Mouse (Mus musculus) lung, embryonic 15.5 days (tissue): ENCODE results near the gene Trove2. TPM values are rescaled to one million over a fixed set of nuclear protein-coding genes. Genes with fewer than 3 reads are reported as not detected.

Source experiments
- ATAC-seq: fragments of 200-750 bp; cut with Nextera tagmentation; 2 replicates; pipeline ENCODE4 v1.8.0; 2017; ENCODE audit warnings: moderate number of reproducible peaks, borderline replicate concordance; ENCODE audit not compliant: low FRiP score, low TSS enrichment; ENCODE audit errors: extremely low read depth
- H3K27ac ChIP-seq: fragments of 300-500 bp; sonication (generic); 2 replicates; pipeline ENCODE4 v1.5.1; 2015; ENCODE audit warnings: moderate library complexity, mild to moderate bottlenecking, inconsistent platforms
- H3K27me3 ChIP-seq: fragments of 300-500 bp; sonication (generic); 2 replicates; pipeline ENCODE4 v1.6.1; 2015; ENCODE audit warnings: inconsistent platforms
- H3K36me3 ChIP-seq: fragments of 300-500 bp; sonication (generic); 2 replicates; pipeline ENCODE4 v1.6.1; 2015; ENCODE audit warnings: inconsistent platforms
- H3K4me1 ChIP-seq: fragments of 300-500 bp; sonication (generic); 2 replicates; pipeline ENCODE4 v1.6.1; 2015; ENCODE audit warnings: inconsistent platforms
- H3K4me2 ChIP-seq: fragments of 300-500 bp; sonication (generic); 2 replicates; pipeline ENCODE4 v1.6.1; 2015; ENCODE audit warnings: inconsistent platforms, mild to moderate bottlenecking, moderate library complexity
- H3K4me3 ChIP-seq: fragments of 300-500 bp; sonication (generic); 2 replicates; pipeline ENCODE4 v1.5.1; 2015; ENCODE audit warnings: mild to moderate bottlenecking, inconsistent platforms
- H3K9ac ChIP-seq: fragments of 300-500 bp; sonication (generic); 2 replicates; pipeline ENCODE4 v1.6.1; 2015; ENCODE audit warnings: inconsistent platforms
- H3K9me3 ChIP-seq: fragments of 300-500 bp; sonication (generic); 2 replicates; pipeline ENCODE4 v1.6.1; 2016; ENCODE audit warnings: inconsistent platforms
- WGBS: fragments of 180-500 bp; shearing (Covaris S2); methylation state at CpG from one replicate; pipeline ENCODE4 v1.1.7; 2015; 5-methylcytosine and 5-hydroxymethylcytosine counted together
- polyA plus RNA-seq: library from polyadenylated mRNA; unstranded; fragments of >200 nt; fragmentation: Nextera tagmentation; extraction: Ambion mirVana; gene quantifications from 2 replicates; pipeline ENCODE4 v1.2.1, GENCODE M21; 2015

Gene Trove2
- polyA plus RNA-seq, 1 experiment from 2014 or later, result 19.8 TPM

DNA sequence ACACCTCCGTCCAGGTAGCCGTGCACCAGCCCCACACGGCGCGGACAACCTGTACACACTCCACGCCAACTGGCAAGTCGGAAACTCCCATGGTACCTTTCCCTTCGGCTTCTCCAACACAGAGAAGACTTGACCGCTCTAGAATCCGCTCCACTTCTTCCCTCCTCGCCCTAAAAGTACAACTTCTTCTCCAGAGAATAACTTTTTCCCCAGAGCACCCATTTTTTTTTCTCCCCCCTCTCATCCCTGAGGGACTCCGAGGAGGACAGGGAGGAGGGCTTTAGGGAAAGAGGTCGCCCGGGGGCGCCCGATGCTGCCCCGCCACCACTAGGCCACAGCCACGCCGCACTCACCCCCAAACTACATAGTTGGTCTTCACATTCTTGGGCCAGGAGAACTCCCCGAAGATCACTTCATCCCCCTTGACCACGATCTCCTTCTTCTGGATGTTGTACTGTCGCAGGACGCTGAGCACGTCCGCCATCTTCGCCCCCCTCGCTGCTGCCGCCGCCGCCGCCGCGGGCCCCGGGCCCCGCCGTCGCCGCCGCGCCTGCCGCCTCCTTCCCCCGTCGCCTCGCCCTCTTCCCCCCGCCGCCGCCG is 74.6 kb downstream of the Trove2 start:
- Histone ChIP-seq H3K4me3 (peak overlapping the region; percentile 85), H3K4me1 (no peaks in the 10 kb centered on the region), H3K9ac (peak overlapping the region; percentile 92), H3K9me3 (no peaks in the 10 kb centered on the region), H3K27me3 (no peaks in the 10 kb centered on the region), H3K4me2 (peak overlapping the region; percentile 68), H3K27ac (peak overlapping the region; percentile 96), H3K36me3 (peaks cover 6% of the 10 kb centered on the region; the same call in 1 of the 2 replicates)
- WGBS, result under 1% methylated on average over 43 of the region's 48 CpGs
- peak; percentile 80 for ATAC-seq

DNA sequence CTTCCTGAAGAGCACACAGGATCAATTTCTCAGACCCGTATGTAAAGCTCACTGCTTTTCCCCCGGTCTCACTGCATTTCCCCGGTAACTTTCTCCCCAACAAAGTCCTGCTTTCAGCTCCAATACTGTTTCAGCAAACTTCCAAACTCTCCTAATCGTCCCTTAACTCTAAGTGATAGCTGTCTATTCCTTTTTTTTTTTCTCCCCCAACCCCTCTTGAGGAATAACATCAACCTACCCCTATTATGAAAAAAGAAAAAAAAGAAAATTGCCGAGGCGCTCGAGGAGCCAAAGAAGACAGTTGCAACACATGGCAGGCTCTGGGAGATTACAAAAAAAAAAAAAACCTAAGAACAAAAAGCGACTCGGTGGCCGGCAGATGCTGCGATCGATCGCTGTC is 75.1 kb downstream of the Trove2 start:
- Histone ChIP-seq H3K36me3 (peaks cover 9% of the 10 kb centered on the region; the same call in 1 of the 2 replicates), H3K27ac (peak overlapping the region; percentile 96), H3K9me3 (no peaks in the 10 kb centered on the region), H3K4me1 (no peaks in the 10 kb centered on the region), H3K27me3 (no peaks in the 10 kb centered on the region), H3K4me3 (peak overlapping the region; percentile 85), H3K4me2 (peak overlapping the region; percentile 68), H3K9ac (peak overlapping the region; percentile 92)
- no peak for ATAC-seq
- WGBS, result under 1% methylated on average over 13 of the region's 13 CpGs

Other genes with a start within 250 kb of the Trove2 start
- gene B3galt2, start 136.4 kb downstream of the Trove2 start, polyA plus RNA-seq, result 0.19 and 0.25 TPM in 2 replicates
- gene Cdc73, start 74.2 kb downstream of the Trove2 start, polyA plus RNA-seq, result 28.3 and 32.3 TPM in 2 replicates
- gene Glrx2, start 60.7 kb downstream of the Trove2 start, polyA plus RNA-seq, result 81.0 and 85.8 TPM in 2 replicates
- gene Uchl5, start 204 bp upstream of the Trove2 start, polyA plus RNA-seq, result 92.3 and 94.0 TPM in 2 replicates
- 149 and 155 TPM in 2 replicates for gene Rgs2, start 227.1 kb upstream of the Trove2 start, polyA plus RNA-seq